Mouse (Mus musculus): Measurements from ENCODE around the gene Rgma. TPM values are rescaled to one million over a fixed set of nuclear protein-coding genes. Genes with fewer than 3 reads are reported as not detected.

Rgma gene
- total and polyA plus RNA-seq, 3 experiments: 0.04 to 0.07 TPM; not detected in 1

DNA sequence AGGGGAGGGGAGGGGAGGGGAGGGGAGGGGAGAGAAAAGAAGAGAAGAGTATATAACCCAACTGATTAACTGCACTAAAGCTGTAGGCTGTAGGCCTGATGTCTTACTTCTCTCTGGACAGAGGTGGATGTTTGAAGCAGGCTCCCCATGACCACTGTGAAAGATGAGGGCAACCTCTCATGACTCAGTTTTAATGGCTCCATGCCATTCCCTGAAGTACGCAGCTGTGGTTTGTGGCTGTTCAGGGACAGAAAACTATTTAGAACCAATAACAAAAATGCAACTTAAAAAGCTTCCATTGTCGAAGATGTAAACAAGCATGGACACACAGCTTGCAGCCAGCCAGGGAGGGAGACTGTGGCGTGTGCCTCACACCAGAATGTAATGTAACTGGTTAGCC is 50.9 kb downstream of the Rgma start (continued):
- no peak for TF ChIP-seq TCF12 (IDR thresholded peaks at IDR 0.05; ENCODE audit: low read depth, low read length)

DNA sequence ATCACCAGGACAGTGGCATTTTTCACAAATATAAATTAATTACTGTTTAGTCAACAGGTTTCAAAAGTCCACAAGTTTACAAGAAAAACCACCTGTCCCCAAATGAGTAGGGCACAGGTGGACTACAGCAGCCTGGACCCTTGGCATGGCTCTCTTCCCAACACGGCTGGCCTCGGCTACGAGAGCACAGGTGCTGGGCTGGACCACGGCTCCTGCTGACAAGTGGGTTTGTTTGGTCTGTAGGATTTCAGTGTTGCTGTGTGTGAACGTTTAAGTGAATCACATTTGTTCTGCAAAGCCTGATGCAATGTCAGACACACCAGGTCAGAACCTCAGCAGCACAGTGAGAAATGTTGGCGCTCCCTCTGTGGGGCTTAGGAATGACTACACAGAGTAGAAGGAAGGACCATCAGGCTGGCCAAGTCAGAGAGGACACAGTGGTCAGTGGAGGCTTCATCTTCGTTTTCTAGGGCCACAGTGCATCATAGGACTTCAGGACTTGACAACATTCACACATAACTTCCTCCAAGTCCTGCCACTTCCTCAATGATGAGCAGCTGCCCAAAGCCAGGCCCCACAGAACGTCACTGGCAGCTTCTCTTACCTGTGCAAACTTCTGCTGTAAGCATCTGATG is 51.6 kb downstream of the Rgma start:
- no peak for DNase-seq (ENCODE audit: extremely low read depth)
- in situ Hi-C loops (cut with MboI; ENCODE audit: low pct_ligation_motif_present, low pct_unique_long_range_greater_than_20kb, low sequenced_read_pairs) (no loop called here), dilution Hi-C loops (cut with MboI; ENCODE audit: extremely low pct_ligation_motif_present, extremely low pct_unique_long_range_greater_than_20kb, low sequenced_read_pairs) (no loop called here)
- no peak overlapping the region for H3K4me3 ChIP-seq (replicated peaks in 1 of 3; ENCODE audit: low read depth in 2 of 3, low read length in 2 of 3, poor library complexity in 1 of 3)
- no peaks in the 10 kb centered on the region for H3K9me3 ChIP-seq (replicated peaks; ENCODE audit: low read length)
- peaks cover 43 to 56% of the 10 kb centered on the region in 2 experiments for H3K36me3 ChIP-seq (replicated peaks in 1 of 2; ENCODE audit: control insufficient read depth in 1 of 2, insufficient read depth in 1 of 2, low read length in 1 of 2)
- H3K27ac ChIP-seq (ENCODE audit: insufficient read depth, low read depth): no peak overlapping the region
- TF ChIP-seq UBTF (IDR thresholded peaks at IDR 0.05; ENCODE audit: low read depth, low read length) (no peak), POLR2A (IDR thresholded peaks at IDR 0.05; ENCODE audit: low read depth, low read length) (0 out of 2 replicates have a peak, but pooled peaks have one; percentile 0)
- H3K4me1 ChIP-seq (ENCODE audit: control insufficient read depth in 1 of 2, insufficient read depth in 2 of 2): peaks cover 0 to 4% of the 10 kb centered on the region in 2 experiments; a peak in 1 of 4 replicates
- no peaks in the 10 kb centered on the region; the same call in 1 of the 2 replicates for H3K79me2 ChIP-seq (replicated peaks; ENCODE audit: control insufficient read depth, extremely low read depth, insufficient read depth, poor library complexity, severe bottlenecking)
- H3K27me3 ChIP-seq (replicated peaks): no peaks in the 10 kb centered on the region
- H3K9ac ChIP-seq (ENCODE audit: insufficient read depth, low read depth): no peak overlapping the region
- H3K4me2 ChIP-seq (ENCODE audit: insufficient read depth, low read depth, poor library complexity, severe bottlenecking): no peak overlapping the region

DNA sequence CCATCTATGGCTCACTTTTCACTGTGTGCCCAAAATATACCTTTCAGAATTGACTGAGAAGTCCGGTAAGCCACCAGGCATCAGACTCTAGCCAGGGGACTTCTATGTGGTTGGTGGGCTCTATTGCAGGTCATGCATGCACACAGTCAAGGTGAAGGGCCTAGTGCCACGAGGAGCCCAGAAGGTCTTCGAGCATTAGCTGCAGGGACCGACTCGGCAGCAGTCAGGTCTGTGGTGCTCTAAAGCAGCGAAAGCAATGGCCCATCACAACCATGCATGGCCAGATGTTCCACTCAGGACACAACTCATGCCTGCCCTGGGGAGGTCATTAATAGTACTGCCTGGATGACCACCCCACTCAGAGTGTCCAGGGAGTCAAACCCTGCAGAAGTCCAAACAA is 52.5 kb downstream of the Rgma start:
- peaks cover 0 to 4% of the 10 kb centered on the region in 2 experiments; a peak in 1 of 4 replicates for H3K4me1 ChIP-seq (ENCODE audit: control insufficient read depth in 1 of 2, insufficient read depth in 2 of 2)
- no peak overlapping the region for H3K4me2 ChIP-seq (ENCODE audit: insufficient read depth, low read depth, poor library complexity, severe bottlenecking)
- H3K9ac ChIP-seq (ENCODE audit: insufficient read depth, low read depth): no peak overlapping the region
- TF ChIP-seq EP300 (IDR thresholded peaks at IDR 0.05; ENCODE audit: low read length) (no peak), CHD2 (IDR thresholded peaks at IDR 0.05; ENCODE audit: low read length) (no peak), POLR2AphosphoS2 (IDR thresholded peaks at IDR 0.05; ENCODE audit: low read depth, low read length) (0 out of 2 replicates have a peak, but pooled peaks have one; percentile 15), MXI1 (IDR thresholded peaks at IDR 0.05; ENCODE audit: low read depth, low read length) (no peak)
- no peak overlapping the region for H3K4me3 ChIP-seq (replicated peaks in 1 of 3; ENCODE audit: low read depth in 2 of 3, low read length in 2 of 3, poor library complexity in 1 of 3)
- H3K79me2 ChIP-seq (replicated peaks; ENCODE audit: control insufficient read depth, extremely low read depth, insufficient read depth, poor library complexity, severe bottlenecking): no peaks in the 10 kb centered on the region; the same call in 1 of the 2 replicates
- no peaks in the 10 kb centered on the region for H3K9me3 ChIP-seq (replicated peaks; ENCODE audit: low read length)
- H3K36me3 ChIP-seq (replicated peaks in 1 of 2; ENCODE audit: control insufficient read depth in 1 of 2, insufficient read depth in 1 of 2, low read length in 1 of 2): peaks cover 45 to 59% of the 10 kb centered on the region in 2 experiments
- dilution Hi-C loops (cut with MboI; ENCODE audit: extremely low pct_ligation_motif_present, extremely low pct_unique_long_range_greater_than_20kb, low sequenced_read_pairs) (no loop called here), in situ Hi-C loops (cut with MboI; ENCODE audit: low pct_ligation_motif_present, low pct_unique_long_range_greater_than_20kb, low sequenced_read_pairs) (no loop called here)
- H3K27me3 ChIP-seq (replicated peaks): no peaks in the 10 kb centered on the region
- DNase-seq (ENCODE audit: extremely low read depth): no peak
- H3K27ac ChIP-seq (ENCODE audit: insufficient read depth, low read depth): no peak overlapping the region

DNA sequence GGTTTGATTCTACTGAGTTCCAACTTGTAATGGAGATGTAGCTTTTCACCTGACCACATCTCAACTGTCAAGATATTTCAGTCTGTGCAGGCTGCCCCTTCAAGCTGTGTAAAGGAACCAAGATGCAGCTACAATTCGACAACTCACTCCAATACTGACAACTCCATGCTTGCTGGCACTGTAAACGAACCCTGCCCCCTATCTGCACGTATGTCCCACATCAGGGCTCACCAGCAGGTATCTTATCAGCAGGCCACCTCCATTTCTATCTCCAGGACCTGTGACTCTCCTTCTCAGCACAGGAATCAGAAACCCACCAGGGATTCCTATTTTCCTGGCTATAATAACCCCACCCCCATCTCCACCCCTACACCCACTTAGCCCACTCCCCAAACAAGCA is 53.2 kb downstream of the Rgma start:
- Histone ChIP-seq H3K9ac (ENCODE audit: insufficient read depth, low read depth) (no peak overlapping the region), H3K4me2 (ENCODE audit: insufficient read depth, low read depth, poor library complexity, severe bottlenecking) (no peak overlapping the region), H3K36me3 (replicated peaks in 1 of 2; ENCODE audit: control insufficient read depth in 1 of 2, insufficient read depth in 1 of 2, low read length in 1 of 2) (peaks cover 50 to 66% of the 10 kb centered on the region in 2 experiments), H3K79me2 (replicated peaks; ENCODE audit: control insufficient read depth, extremely low read depth, insufficient read depth, poor library complexity, severe bottlenecking) (no peaks in the 10 kb centered on the region; the same call in 1 of the 2 replicates), H3K27me3 (replicated peaks) (no peaks in the 10 kb centered on the region), H3K27ac (ENCODE audit: insufficient read depth, low read depth) (no peak overlapping the region), H3K9me3 (replicated peaks; ENCODE audit: low read length) (no peaks in the 10 kb centered on the region), H3K4me1 (ENCODE audit: control insufficient read depth in 1 of 2, insufficient read depth in 2 of 2) (peaks cover 0 to 4% of the 10 kb centered on the region in 2 experiments; a peak in 1 of 4 replicates), H3K4me3 (replicated peaks in 1 of 3; ENCODE audit: low read depth in 2 of 3, low read length in 2 of 3, poor library complexity in 1 of 3) (no peak overlapping the region)
- TF ChIP-seq ETS1 (conservative IDR thresholded peaks at IDR 0.05; ENCODE audit: low read depth, low read length): no peak
- TF ChIP-seq ZC3H11A (IDR thresholded peaks at IDR 0.05; ENCODE audit: low read depth, low read length): no peak
- no peak for TF ChIP-seq TCF12 (IDR thresholded peaks at IDR 0.05; ENCODE audit: low read depth, low read length)
- TF ChIP-seq MEF2A (IDR thresholded peaks at IDR 0.05; ENCODE audit: borderline replicate concordance, low read depth, low read length): no peak
- no peak for TF ChIP-seq JUND (conservative IDR thresholded peaks at IDR 0.05; ENCODE audit: low read depth, low read length)
- no peak for TF ChIP-seq POLR2A (IDR thresholded peaks at IDR 0.05; ENCODE audit: low read depth, low read length)
- no peak for TF ChIP-seq RAD21 (IDR thresholded peaks at IDR 0.05; ENCODE audit: low read depth, low read length)
- no peak for TF ChIP-seq GABPA (IDR thresholded peaks at IDR 0.05; ENCODE audit: insufficient replicate concordance, low read depth, low read length)
- no peak for TF ChIP-seq NRF1 (IDR thresholded peaks at IDR 0.05; ENCODE audit: low read depth, low read length)
- no peak for TF ChIP-seq UBTF (IDR thresholded peaks at IDR 0.05; ENCODE audit: low read depth, low read length)
- no peak for TF ChIP-seq KAT2A (IDR thresholded peaks at IDR 0.05; ENCODE audit: insufficient replicate concordance, low read length)
- TF ChIP-seq CHD1 (IDR thresholded peaks at IDR 0.05; ENCODE audit: low read depth, low read length): no peak
- TF ChIP-seq BHLHE40 (IDR thresholded peaks at IDR 0.05; ENCODE audit: low read depth, low read length): no peak
- TF ChIP-seq MAFK (IDR thresholded peaks at IDR 0.05; ENCODE audit: insufficient replicate concordance, low read length): no peak
- TF ChIP-seq USF1 (IDR thresholded peaks at IDR 0.05; ENCODE audit: low read depth, low read length): no peak
- no peak for TF ChIP-seq ZNF384 (IDR thresholded peaks at IDR 0.05; ENCODE audit: low read depth, low read length)
- no peak for TF ChIP-seq ZMIZ1 (IDR thresholded peaks at IDR 0.05; ENCODE audit: low read depth, low read length)
- dilution Hi-C loops (cut with MboI; ENCODE audit: extremely low pct_ligation_motif_present, extremely low pct_unique_long_range_greater_than_20kb, low sequenced_read_pairs): no loop called here
- DNase-seq (ENCODE audit: extremely low read depth): no peak
- in situ Hi-C loops (cut with MboI; ENCODE audit: low pct_ligation_motif_present, low pct_unique_long_range_greater_than_20kb, low sequenced_read_pairs): no loop called here
